In genomic region chr15:62203951-62204905, GRCm38 (mm10) we compare ENCODE assay signal across 15 mouse cellular contexts.
DNase-seq lines count a peak whose midpoint lies in the region; ATAC-seq and TF ChIP-seq lines count a peak whose summit lies in the region.
"Had no signal": no experiment of that assay in that cellular context is flagged by ENCODE, and none has a peak within 500 bp of the region (broad histone marks: within the 10 kb centered on the region; RNA-seq: fewer than 3 reads in every experiment).

No protein-coding gene starts in this region.

- TF ChIP-seq CTCF in midbrain, postnatal 0 days (IDR thresholded peaks at IDR 0.05): no peak

- H3K27ac ChIP-seq in forebrain, embryonic 13.5 days: no peak overlapping the region
- no peak overlapping the region for H3K27ac ChIP-seq in forebrain, embryonic 11.5 days (ENCODE audit: low read depth, low read length)
- no peak overlapping the region for H3K27ac ChIP-seq in midbrain, postnatal 0 days (ENCODE audit: low read depth, low read length)
- H3K27ac ChIP-seq in midbrain, embryonic 15.5 days: no peak overlapping the region
- H3K27ac ChIP-seq in liver, embryonic 15.5 days (replicated peaks): 0 out of 2 replicates have a peak overlapping the region, but pooled peaks have one; percentile 24
- H3K27ac ChIP-seq: layer of hippocampus, adult 2 months; limb, embryonic 12.5 days; midbrain, embryonic 12.5 days; neural tube, embryonic 13.5 days had no signal

- ATAC-seq in forebrain, embryonic 13.5 days: peak; percentile 55; the same call in 1 of the 2 replicates
- no peak for ATAC-seq in forebrain, embryonic 11.5 days (replicated peaks; ENCODE audit: low FRiP score)
- no peak for ATAC-seq in midbrain, postnatal 0 days (ENCODE audit: low FRiP score)
- ATAC-seq in midbrain, embryonic 15.5 days (replicated peaks): no peak
- ATAC-seq in liver, embryonic 15.5 days (ENCODE audit: insufficient read depth): peak; percentile 56
- no peak for ATAC-seq in frontal cortex, adult (ENCODE audit: low TSS enrichment)

- no peak overlapping the region for H3K4me2 ChIP-seq in forebrain, embryonic 13.5 days
- no peak overlapping the region for H3K4me2 ChIP-seq in forebrain, embryonic 11.5 days (ENCODE audit: low read depth, low read length, severe bottlenecking)
- H3K4me2 ChIP-seq in midbrain, postnatal 0 days (ENCODE audit: low read depth, low read length, poor library complexity, severe bottlenecking): no peak overlapping the region
- H3K4me2 ChIP-seq in midbrain, embryonic 15.5 days: no peak overlapping the region
- no peak overlapping the region for H3K4me2 ChIP-seq in liver, embryonic 15.5 days
- H3K4me2 ChIP-seq: limb, embryonic 12.5 days; midbrain, embryonic 12.5 days; neural tube, embryonic 13.5 days had no signal

- H3K27me3 ChIP-seq in forebrain, embryonic 13.5 days: no peaks in the 10 kb centered on the region
- H3K27me3 ChIP-seq in forebrain, embryonic 11.5 days (ENCODE audit: control insufficient read depth, insufficient read depth, low read length): no peaks in the 10 kb centered on the region
- no peaks in the 10 kb centered on the region for H3K27me3 ChIP-seq in midbrain, postnatal 0 days (ENCODE audit: insufficient read depth, low read length)
- no peaks in the 10 kb centered on the region for H3K27me3 ChIP-seq in midbrain, embryonic 15.5 days (replicated peaks)
- no peaks in the 10 kb centered on the region for H3K27me3 ChIP-seq in liver, embryonic 15.5 days
- H3K27me3 ChIP-seq: limb, embryonic 12.5 days; midbrain, embryonic 12.5 days; neural tube, embryonic 13.5 days had no signal

- no peaks in the 10 kb centered on the region for H3K36me3 ChIP-seq in forebrain, embryonic 13.5 days (ENCODE audit: poor library complexity, severe bottlenecking)
- no peaks in the 10 kb centered on the region for H3K36me3 ChIP-seq in forebrain, embryonic 11.5 days (ENCODE audit: control insufficient read depth, insufficient read depth, low read length)
- no peaks in the 10 kb centered on the region for H3K36me3 ChIP-seq in midbrain, postnatal 0 days (ENCODE audit: insufficient read depth, low read length)
- H3K36me3 ChIP-seq in midbrain, embryonic 15.5 days (replicated peaks): no peaks in the 10 kb centered on the region
- no peaks in the 10 kb centered on the region for H3K36me3 ChIP-seq in liver, embryonic 15.5 days (replicated peaks)
- H3K36me3 ChIP-seq: limb, embryonic 12.5 days; midbrain, embryonic 12.5 days; neural tube, embryonic 13.5 days had no signal

- WGBS in forebrain, embryonic 13.5 days: 78% methylated on average over 18 of the region's 18 CpGs
- WGBS in forebrain, embryonic 11.5 days: 79% methylated on average over 18 of the region's 18 CpGs
- WGBS in midbrain, postnatal 0 days: 71% methylated on average over 18 of the region's 18 CpGs
- WGBS in midbrain, embryonic 15.5 days: 74% methylated on average over 18 of the region's 18 CpGs
- 73% methylated on average over 18 of the region's 18 CpGs for WGBS in liver, embryonic 15.5 days (ENCODE audit: insufficient replicate concordance)

- H3K4me1 ChIP-seq in forebrain, embryonic 13.5 days: peaks cover 4% of the 10 kb centered on the region; the same call in 1 of the 2 replicates
- H3K4me1 ChIP-seq in forebrain, embryonic 11.5 days (replicated peaks; ENCODE audit: control insufficient read depth, insufficient read depth, low read length): no peaks in the 10 kb centered on the region
- no peaks in the 10 kb centered on the region for H3K4me1 ChIP-seq in midbrain, postnatal 0 days (ENCODE audit: insufficient read depth, low read length)
- H3K4me1 ChIP-seq in midbrain, embryonic 15.5 days: no peaks in the 10 kb centered on the region
- H3K4me1 ChIP-seq in liver, embryonic 15.5 days (replicated peaks): peaks cover 10% of the 10 kb centered on the region
- H3K4me1 ChIP-seq: limb, embryonic 12.5 days; midbrain, embryonic 12.5 days; neural tube, embryonic 13.5 days had no signal

- DNase-seq in forebrain, embryonic 11.5 days (ENCODE audit: low spot score): no peak
- peak; percentile 19 for DNase-seq in midbrain, postnatal 0 days (ENCODE audit: low spot score)
- no peak for DNase-seq in urinary bladder, adult 2 months (ENCODE audit: low spot score)
- DNase-seq in right cerebral cortex, postnatal 14 days: no peak
- DNase-seq: adrenal gland, adult 2 months; cerebellum, adult 11-12 months; right cerebral cortex, postnatal 25 days had no signal

- no peak overlapping the region for H3K9ac ChIP-seq in forebrain, embryonic 13.5 days
- no peak overlapping the region for H3K9ac ChIP-seq in forebrain, embryonic 11.5 days (ENCODE audit: low read length)
- H3K9ac ChIP-seq in midbrain, postnatal 0 days (replicated peaks; ENCODE audit: low read length, poor library complexity, severe bottlenecking): no peak overlapping the region
- H3K9ac ChIP-seq in midbrain, embryonic 15.5 days: no peak overlapping the region
- H3K9ac ChIP-seq in liver, embryonic 15.5 days: no peak overlapping the region
- H3K9ac ChIP-seq: limb, embryonic 12.5 days; midbrain, embryonic 12.5 days; neural tube, embryonic 13.5 days had no signal

- H3K9me3 ChIP-seq in forebrain, embryonic 13.5 days (replicated peaks): no peaks in the 10 kb centered on the region
- H3K9me3 ChIP-seq in forebrain, embryonic 11.5 days (ENCODE audit: control insufficient read depth, low read length): no peaks in the 10 kb centered on the region
- H3K9me3 ChIP-seq in midbrain, postnatal 0 days (ENCODE audit: low read length): no peaks in the 10 kb centered on the region
- H3K9me3 ChIP-seq in midbrain, embryonic 15.5 days: no peaks in the 10 kb centered on the region
- H3K9me3 ChIP-seq in liver, embryonic 15.5 days (replicated peaks): no peaks in the 10 kb centered on the region
- H3K9me3 ChIP-seq: midbrain, embryonic 12.5 days had no signal

- no peak overlapping the region for H3K4me3 ChIP-seq in forebrain, embryonic 13.5 days
- no peak overlapping the region for H3K4me3 ChIP-seq in forebrain, embryonic 11.5 days (ENCODE audit: low read depth, low read length)
- H3K4me3 ChIP-seq in midbrain, postnatal 0 days (ENCODE audit: low read depth, low read length): no peak overlapping the region
- H3K4me3 ChIP-seq in midbrain, embryonic 15.5 days: no peak overlapping the region
- no peak overlapping the region for H3K4me3 ChIP-seq in liver, embryonic 15.5 days (replicated peaks)
- H3K4me3 ChIP-seq: layer of hippocampus, adult 2 months; limb, embryonic 12.5 days; midbrain, embryonic 12.5 days; neural tube, embryonic 13.5 days had no signal

Comparison
In these comparisons a context has a peak if more than half of its experiments do, and no peak if none do; other contexts are left out.
1. ATAC-seq: peak in forebrain, embryonic 13.5 days (single experiment) and liver, embryonic 15.5 days (single experiment); none in forebrain, embryonic 11.5 days (single experiment), midbrain, postnatal 0 days (single experiment), midbrain, embryonic 15.5 days (single experiment) and frontal cortex, adult (single experiment).